Mouse (Mus musculus): ENCODE data around the gene Glis1. TPM values are rescaled to one million over a fixed set of nuclear protein-coding genes. Genes with fewer than 3 reads are reported as not detected.

Glis1 gene
- polyA plus RNA-seq, 1 experiment from 2014 or later, result 5.5 TPM

GRCm38 (mm10) chr4:107420202-107420601, 14.2 kb upstream of the Glis1 start:
- Histone ChIP-seq H3K4me3 (replicated peaks; ENCODE audit: low read depth, low read length) (no peak overlapping the region), H3K36me3 (ENCODE audit: insufficient read depth, low read length) (no peaks in the 10 kb centered on the region), H3K9ac (ENCODE audit: low read depth, low read length) (no peak overlapping the region), H3K9me3 (replicated peaks; ENCODE audit: low read length) (no peaks in the 10 kb centered on the region), H3K4me1 (replicated peaks; ENCODE audit: insufficient read depth, low read length) (0 out of 2 replicates have a peak, but pooled peaks cover 3% of the 10 kb centered on the region), H3K27ac (no peak overlapping the region), H3K4me2 (ENCODE audit: low read length) (no peak overlapping the region), H3K27me3 (ENCODE audit: insufficient read depth, low read length) (no peaks in the 10 kb centered on the region)
- DNase-seq (ENCODE audit: low spot score) (no peak), ATAC-seq (replicated peaks; ENCODE audit: low FRiP score, low read depth) (no peak)
- no peak for TF ChIP-seq CTCF (IDR thresholded peaks at IDR 0.05; ENCODE audit: low read depth)
- WGBS, result 58% methylated on average over 4 of the region's 4 CpGs

DNA sequence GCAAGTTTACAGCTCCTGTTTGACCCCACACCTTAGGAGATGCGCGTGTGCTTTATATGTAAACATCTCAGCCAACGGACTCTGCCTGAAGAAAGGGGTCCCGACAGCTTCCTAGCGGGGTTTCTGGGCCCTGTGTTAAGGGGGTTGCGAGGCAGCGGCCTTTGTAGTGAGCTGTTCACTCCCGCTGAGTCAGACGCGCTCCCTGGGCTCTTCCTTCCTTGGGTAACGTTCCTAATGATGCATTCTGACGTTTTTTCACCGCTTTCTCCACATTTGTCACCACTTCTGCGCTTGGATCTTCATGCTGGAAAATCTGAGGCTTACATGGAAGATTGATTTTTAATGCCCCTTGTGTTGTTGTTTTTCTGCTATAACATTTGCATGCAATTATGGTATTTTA, 12.7 kb upstream of the Glis1 start:
- ATAC-seq (replicated peaks; ENCODE audit: low FRiP score, low read depth) (no peak), DNase-seq (ENCODE audit: low spot score) (no peak)
- H3K4me3 ChIP-seq (replicated peaks; ENCODE audit: low read depth, low read length), result no peak overlapping the region; the same call in 1 of the 2 replicates
- no peaks in the 10 kb centered on the region for H3K36me3 ChIP-seq (ENCODE audit: insufficient read depth, low read length)
- H3K9ac ChIP-seq (ENCODE audit: low read depth, low read length), result no peak overlapping the region
- H3K9me3 ChIP-seq (replicated peaks; ENCODE audit: low read length), result no peaks in the 10 kb centered on the region
- H3K27ac ChIP-seq, result no peak overlapping the region
- TF ChIP-seq CTCF (IDR thresholded peaks at IDR 0.05; ENCODE audit: low read depth), result no peak
- H3K27me3 ChIP-seq (ENCODE audit: insufficient read depth, low read length), result no peaks in the 10 kb centered on the region
- H3K4me2 ChIP-seq (ENCODE audit: low read length), result peak overlapping the region; percentile 42
- 0 out of 2 replicates have a peak, but pooled peaks cover 3% of the 10 kb centered on the region for H3K4me1 ChIP-seq (replicated peaks; ENCODE audit: insufficient read depth, low read length)
- WGBS, result 10% methylated on average over 14 of the region's 14 CpGs

- H3K9ac ChIP-seq (ENCODE audit: low read depth, low read length), result no peak overlapping the region
- 0 out of 2 replicates have a peak, but pooled peaks cover 3% of the 10 kb centered on the region for H3K4me1 ChIP-seq (replicated peaks; ENCODE audit: insufficient read depth, low read length)
- H3K9me3 ChIP-seq (replicated peaks; ENCODE audit: low read length), result no peaks in the 10 kb centered on the region
- no peak overlapping the region for H3K27ac ChIP-seq
- peak overlapping the region; percentile 42; the same call in 1 of the 2 replicates for H3K4me2 ChIP-seq (ENCODE audit: low read length)
- H3K4me3 ChIP-seq (replicated peaks; ENCODE audit: low read depth, low read length), result no peak overlapping the region
- 22% methylated on average over 6 of the region's 6 CpGs for WGBS
- ATAC-seq (replicated peaks; ENCODE audit: low FRiP score, low read depth) (no peak), DNase-seq (ENCODE audit: low spot score) (peak; percentile 89)
- peak; percentile 83 for TF ChIP-seq CTCF (IDR thresholded peaks at IDR 0.05; ENCODE audit: low read depth)
- no peaks in the 10 kb centered on the region for H3K27me3 ChIP-seq (ENCODE audit: insufficient read depth, low read length)
- H3K36me3 ChIP-seq (ENCODE audit: insufficient read depth, low read length), result no peaks in the 10 kb centered on the region
Observed at GRCm38 (mm10) chr4:107422176-107422575, 12.2 kb upstream of the Glis1 start.

GRCm38 (mm10) chr4:107425616-107426015, 8.8 kb upstream of the Glis1 start:
- Histone ChIP-seq H3K4me2 (ENCODE audit: low read length) (no peak overlapping the region), H3K4me3 (replicated peaks; ENCODE audit: low read depth, low read length) (no peak overlapping the region), H3K36me3 (ENCODE audit: insufficient read depth, low read length) (no peaks in the 10 kb centered on the region), H3K27ac (no peak overlapping the region), H3K27me3 (ENCODE audit: insufficient read depth, low read length) (no peaks in the 10 kb centered on the region), H3K9me3 (replicated peaks; ENCODE audit: low read length) (no peaks in the 10 kb centered on the region), H3K4me1 (replicated peaks; ENCODE audit: insufficient read depth, low read length) (0 out of 2 replicates have a peak, but pooled peaks cover 3% of the 10 kb centered on the region), H3K9ac (ENCODE audit: low read depth, low read length) (no peak overlapping the region)
- no peak for TF ChIP-seq CTCF (IDR thresholded peaks at IDR 0.05; ENCODE audit: low read depth)
- 88% methylated on average over 12 of the region's 12 CpGs for WGBS
- DNase-seq (ENCODE audit: low spot score) (no peak), ATAC-seq (replicated peaks; ENCODE audit: low FRiP score, low read depth) (no peak)

- ATAC-seq (replicated peaks; ENCODE audit: low FRiP score, low read depth) (no peak), DNase-seq (ENCODE audit: low spot score) (no peak)
- H3K27ac ChIP-seq, result no peak overlapping the region
- TF ChIP-seq CTCF (IDR thresholded peaks at IDR 0.05; ENCODE audit: low read depth), result no peak
- no peak overlapping the region for H3K4me2 ChIP-seq (ENCODE audit: low read length)
- H3K9ac ChIP-seq (ENCODE audit: low read depth, low read length), result no peak overlapping the region
- WGBS, result 82% methylated on average over 9 of the region's 9 CpGs
- H3K36me3 ChIP-seq (ENCODE audit: insufficient read depth, low read length), result no peaks in the 10 kb centered on the region
- H3K4me1 ChIP-seq (replicated peaks; ENCODE audit: insufficient read depth, low read length), result 0 out of 2 replicates have a peak, but pooled peaks cover 2% of the 10 kb centered on the region
- H3K27me3 ChIP-seq (ENCODE audit: insufficient read depth, low read length), result no peaks in the 10 kb centered on the region
- H3K9me3 ChIP-seq (replicated peaks; ENCODE audit: low read length), result no peaks in the 10 kb centered on the region
- H3K4me3 ChIP-seq (replicated peaks; ENCODE audit: low read depth, low read length), result no peak overlapping the region
Observed at GRCm38 (mm10) chr4:107426631-107427030, 7.8 kb upstream of the Glis1 start.

DNA sequence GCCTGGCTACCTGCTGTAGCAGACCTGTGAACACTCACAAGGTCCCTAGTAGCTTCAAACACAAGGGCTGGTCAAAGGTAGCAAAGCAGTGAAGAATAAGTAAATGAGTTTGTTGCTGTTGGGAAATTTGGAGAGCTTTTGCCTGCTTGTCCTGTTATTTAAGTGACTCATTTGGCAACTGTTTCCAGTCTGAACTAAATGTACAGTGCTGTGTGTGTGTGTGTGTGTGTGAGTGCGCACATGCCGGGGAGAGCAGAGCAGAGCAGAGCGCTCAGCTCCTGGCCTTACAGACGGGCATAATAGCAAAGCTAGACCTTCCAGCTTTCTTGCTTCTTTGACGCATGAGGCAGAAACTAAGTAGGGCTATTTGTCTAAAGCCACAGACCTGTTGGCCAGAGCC, 1.7 kb upstream of the Glis1 start:
- DNase-seq (ENCODE audit: low spot score), result no peak
- Histone ChIP-seq H3K27ac (no peak overlapping the region), H3K4me1 (replicated peaks; ENCODE audit: insufficient read depth, low read length) (no peaks in the 10 kb centered on the region; the same call in 1 of the 2 replicates), H3K9me3 (replicated peaks; ENCODE audit: low read length) (no peaks in the 10 kb centered on the region), H3K9ac (ENCODE audit: low read depth, low read length) (no peak overlapping the region), H3K4me2 (ENCODE audit: low read length) (no peak overlapping the region), H3K4me3 (replicated peaks; ENCODE audit: low read depth, low read length) (no peak overlapping the region), H3K36me3 (ENCODE audit: insufficient read depth, low read length) (no peaks in the 10 kb centered on the region), H3K27me3 (ENCODE audit: insufficient read depth, low read length) (peaks cover 13% of the 10 kb centered on the region)
- WGBS, result 75% methylated on average over 5 of the region's 5 CpGs
- ATAC-seq (replicated peaks; ENCODE audit: low FRiP score, low read depth), result no peak
- no peak for TF ChIP-seq CTCF (IDR thresholded peaks at IDR 0.05; ENCODE audit: low read depth)

- H3K4me1 ChIP-seq (replicated peaks; ENCODE audit: insufficient read depth, low read length), result no peaks in the 10 kb centered on the region; the same call in 1 of the 2 replicates
- no peak for ATAC-seq (replicated peaks; ENCODE audit: low FRiP score, low read depth)
- no peaks in the 10 kb centered on the region for H3K36me3 ChIP-seq (ENCODE audit: insufficient read depth, low read length)
- DNase-seq (ENCODE audit: low spot score), result no peak
- H3K4me3 ChIP-seq (replicated peaks; ENCODE audit: low read depth, low read length), result peak overlapping the region; percentile 64
- WGBS, result 7% methylated on average over 15 of the region's 15 CpGs
- peak overlapping the region; percentile 51; the same call in 1 of the 2 replicates for H3K9ac ChIP-seq (ENCODE audit: low read depth, low read length)
- peak overlapping the region; percentile 92 for H3K4me2 ChIP-seq (ENCODE audit: low read length)
- no peaks in the 10 kb centered on the region for H3K9me3 ChIP-seq (replicated peaks; ENCODE audit: low read length)
- peaks cover 13% of the 10 kb centered on the region for H3K27me3 ChIP-seq (ENCODE audit: insufficient read depth, low read length)
- no peak for TF ChIP-seq CTCF (IDR thresholded peaks at IDR 0.05; ENCODE audit: low read depth)
- H3K27ac ChIP-seq, result no peak overlapping the region
Observed at GRCm38 (mm10) chr4:107433998-107434355, 414 bp upstream of the Glis1 start.
